Mouse (Mus musculus): ENCODE measurements around the gene H13. TPM values are rescaled to one million over a fixed set of nuclear protein-coding genes. Genes with fewer than 3 reads are reported as not detected.

The H13 gene
- total and polyA plus RNA-seq, 3 experiments: 116 to 175 (median 137) TPM

- Histone ChIP-seq H3K4me1 (ENCODE audit: control insufficient read depth in 1 of 2, insufficient read depth in 2 of 2) (peaks cover 30 to 81% of the 10 kb centered on the region in 2 experiments), H3K4me2 (ENCODE audit: insufficient read depth, low read depth, poor library complexity, severe bottlenecking) (peak overlapping the region; percentile 33), H3K4me3 (replicated peaks in 1 of 3; ENCODE audit: low read depth in 2 of 3, low read length in 2 of 3, poor library complexity in 1 of 3) (peak overlapping the region in 2 of 3 experiments; percentile 15 to 33), H3K27me3 (replicated peaks) (no peaks in the 10 kb centered on the region), H3K9me3 (replicated peaks; ENCODE audit: low read length) (no peaks in the 10 kb centered on the region), H3K9ac (ENCODE audit: insufficient read depth, low read depth) (0 out of 2 replicates have a peak overlapping the region, but pooled peaks have one; percentile 8), H3K79me2 (replicated peaks; ENCODE audit: control insufficient read depth, extremely low read depth, insufficient read depth, poor library complexity, severe bottlenecking) (no peaks in the 10 kb centered on the region), H3K36me3 (replicated peaks in 1 of 2; ENCODE audit: control insufficient read depth in 1 of 2, insufficient read depth in 1 of 2, low read length in 1 of 2) (peaks cover 0 to 3% of the 10 kb centered on the region in 2 experiments), H3K27ac (ENCODE audit: insufficient read depth, low read depth) (peak overlapping the region; percentile 21)
- dilution Hi-C loops (cut with MboI; ENCODE audit: extremely low pct_ligation_motif_present, extremely low pct_unique_long_range_greater_than_20kb, low sequenced_read_pairs) (no loop called here), in situ Hi-C loops (cut with MboI; ENCODE audit: low pct_ligation_motif_present, low pct_unique_long_range_greater_than_20kb, low sequenced_read_pairs) (no loop called here)
- peak; percentile 57 for DNase-seq (ENCODE audit: extremely low read depth)
- TF ChIP-seq MAFK (IDR thresholded peaks at IDR 0.05; ENCODE audit: insufficient replicate concordance, low read length) (0 out of 2 replicates have a peak, but pooled peaks have one; percentile 30), E2F4 (IDR thresholded peaks at IDR 0.05; ENCODE audit: insufficient replicate concordance, low read depth, low read length) (no peak), MEF2A (IDR thresholded peaks at IDR 0.05; ENCODE audit: borderline replicate concordance, low read depth, low read length) (peak; percentile 79), CTCF (conservative IDR thresholded peaks at IDR 0.05 in 1 of 2, IDR thresholded peaks at IDR 0.05 in 1 of 2; ENCODE audit: low read depth in 2 of 2, low read length in 2 of 2) (no peak), KAT2A (IDR thresholded peaks at IDR 0.05; ENCODE audit: insufficient replicate concordance, low read length) (no peak), IRF4 (IDR thresholded peaks at IDR 0.05; ENCODE audit: low read depth, low read length) (peak; percentile 82), ELF1 (IDR thresholded peaks at IDR 0.05; ENCODE audit: low read depth, low read length) (peak; percentile 80), JUND (conservative IDR thresholded peaks at IDR 0.05; ENCODE audit: low read depth, low read length) (peak; percentile 66), HCFC1 (IDR thresholded peaks at IDR 0.05; ENCODE audit: low read depth, low read length) (peak; percentile 46; the same call in 1 of the 2 replicates), ZC3H11A (IDR thresholded peaks at IDR 0.05; ENCODE audit: low read depth, low read length) (no peak), TBP (conservative IDR thresholded peaks at IDR 0.05; ENCODE audit: low read depth, low read length) (no peak), CHD2 (IDR thresholded peaks at IDR 0.05; ENCODE audit: low read length) (peak; percentile 89), USF2 (conservative IDR thresholded peaks at IDR 0.05; ENCODE audit: low read depth, low read length) (no peak), PAX5 (IDR thresholded peaks at IDR 0.05; ENCODE audit: low read length) (no peak), BHLHE40 (IDR thresholded peaks at IDR 0.05; ENCODE audit: low read depth, low read length) (peak; percentile 77; the same call in 1 of the 2 replicates), JUN (IDR thresholded peaks at IDR 0.05; ENCODE audit: insufficient read depth, low read depth, low read length) (peak; percentile 83), SMC3 (IDR thresholded peaks at IDR 0.05; ENCODE audit: low read depth, low read length) (no peak), MAZ (IDR thresholded peaks at IDR 0.05; ENCODE audit: low read depth, low read length) (peak; percentile 83), MYC (IDR thresholded peaks at IDR 0.05; ENCODE audit: low read depth, low read length) (0 out of 2 replicates have a peak, but pooled peaks have one; percentile 19), ETS1 (conservative IDR thresholded peaks at IDR 0.05; ENCODE audit: low read depth, low read length) (peak; percentile 92), RAD21 (IDR thresholded peaks at IDR 0.05; ENCODE audit: low read depth, low read length) (no peak), UBTF (IDR thresholded peaks at IDR 0.05; ENCODE audit: low read depth, low read length) (no peak; the same call in 1 of the 2 replicates), NELFE (IDR thresholded peaks at IDR 0.05; ENCODE audit: low read depth, low read length) (0 out of 2 replicates have a peak, but pooled peaks have one; percentile 11), MAX (IDR thresholded peaks at IDR 0.05; ENCODE audit: low read length) (no peak), ZNF384 (IDR thresholded peaks at IDR 0.05; ENCODE audit: low read depth, low read length) (peak; percentile 21; the same call in 1 of the 2 replicates), MXI1 (IDR thresholded peaks at IDR 0.05; ENCODE audit: low read depth, low read length) (no peak), POLR2A (IDR thresholded peaks at IDR 0.05; ENCODE audit: low read depth, low read length) (no peak), RCOR1 (conservative IDR thresholded peaks at IDR 0.05; ENCODE audit: low read depth, low read length) (no peak; the same call in 1 of the 2 replicates), NRF1 (IDR thresholded peaks at IDR 0.05; ENCODE audit: low read depth, low read length) (0 out of 2 replicates have a peak, but pooled peaks have one; percentile 37), USF1 (IDR thresholded peaks at IDR 0.05; ENCODE audit: low read depth, low read length) (no peak), ZMIZ1 (IDR thresholded peaks at IDR 0.05; ENCODE audit: low read depth, low read length) (no peak), GABPA (IDR thresholded peaks at IDR 0.05; ENCODE audit: insufficient replicate concordance, low read depth, low read length) (no peak), TCF12 (IDR thresholded peaks at IDR 0.05; ENCODE audit: low read depth, low read length) (peak; percentile 85), ZKSCAN1 (IDR thresholded peaks at IDR 0.05; ENCODE audit: borderline replicate concordance, low read depth, low read length) (no peak), CHD1 (IDR thresholded peaks at IDR 0.05; ENCODE audit: low read depth, low read length) (no peak; the same call in 1 of the 2 replicates), POLR2AphosphoS2 (IDR thresholded peaks at IDR 0.05; ENCODE audit: low read depth, low read length) (no peak), SIN3A (IDR thresholded peaks at IDR 0.05; ENCODE audit: low read length) (peak; percentile 52), EP300 (IDR thresholded peaks at IDR 0.05; ENCODE audit: low read length) (peak; percentile 79)
Observed at GRCm38 (mm10) chr2:152636246-152637005, 32.8 kb upstream of the H13 start.
